Mouse (Mus musculus): ENCODE measurements around the gene Sertad2.

DNA sequence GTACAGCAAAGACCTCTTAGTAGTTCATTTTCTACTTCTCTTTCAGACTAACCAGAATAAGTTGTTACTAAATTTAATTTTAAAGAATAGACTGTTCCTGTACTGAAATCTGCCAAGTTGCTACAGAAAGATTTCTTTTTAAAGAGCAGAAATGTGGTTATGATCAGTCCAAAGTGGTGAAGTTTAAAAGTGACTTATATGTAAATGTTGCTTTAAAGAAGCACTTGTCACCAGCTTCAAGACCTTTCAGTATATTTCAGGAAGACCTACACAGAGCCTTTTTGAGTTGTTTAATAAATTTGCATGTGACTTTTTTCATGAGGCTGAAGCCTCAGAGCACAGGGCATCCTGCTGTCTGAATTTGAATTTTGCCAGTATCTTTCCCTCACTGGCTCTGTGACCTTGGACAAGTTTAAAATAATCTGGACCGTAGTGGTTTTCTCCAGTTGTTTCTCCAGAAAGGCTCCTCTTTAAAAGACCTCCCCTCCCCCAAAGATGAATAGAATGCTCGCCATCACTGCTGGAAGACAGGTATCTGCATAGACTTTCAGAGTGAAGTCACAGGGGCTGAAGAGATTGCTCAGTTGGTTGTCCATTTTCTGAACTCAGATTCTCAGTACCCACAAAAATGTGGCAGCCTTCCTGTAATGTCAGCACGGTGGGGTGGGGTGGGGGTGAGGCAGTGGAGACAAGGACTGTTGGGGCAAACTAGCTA is 1.9 kb downstream of the Sertad2 start:
- TF ChIP-seq CTCF (IDR thresholded peaks at IDR 0.05; ENCODE audit: extremely low read depth, insufficient read depth, low read length), result no peak
- TF ChIP-seq POLR2A (IDR thresholded peaks at IDR 0.05; ENCODE audit: extremely low read depth, insufficient read depth, low read length), result no peak
